Mouse (Mus musculus) G1E (cell line): Measurements from ENCODE around the gene Ripor2.

Experiments
- CTCF ChIP-seq: IDR thresholded peaks from 2 replicates; pipeline ENCODE4 v1.5.1; 2012; ENCODE audit warnings: low read depth, low read length, inconsistent platforms, mixed read lengths
- GATA1 ChIP-seq: IDR thresholded peaks from 2 replicates; pipeline ENCODE4 v1.6.1; 2012; ENCODE audit warnings: borderline replicate concordance, low read length, inconsistent platforms, mixed read lengths
- POLR2AphosphoS5 ChIP-seq: IDR thresholded peaks from 2 replicates; pipeline ENCODE4 v1.6.1; 2012; ENCODE audit warnings: low read depth, low read length, inconsistent platforms; ENCODE audit not compliant: insufficient replicate concordance
- TAL1 ChIP-seq: conservative IDR thresholded peaks from 2 replicates; pipeline ENCODE4 v1.6.1; 2012; ENCODE audit warnings: low read depth, low read length, inconsistent platforms, mixed read lengths

GRCm38 (mm10) chr13:24605755-24606154 lies 23.8 kb downstream of the Ripor2 start:
- no peak for TF ChIP-seq TAL1
- TF ChIP-seq CTCF: no peak
- TF ChIP-seq GATA1: no peak
- TF ChIP-seq POLR2AphosphoS5: no peak
